Mouse (Mus musculus) testis, postnatal 10 days (tissue): ENCODE data around the gene Grem1.

Experiments used
- DNase-seq: peaks from one replicate; pipeline ENCODE4 v3.0.0; 2021; ENCODE audit warnings: low spot score

The Grem1 gene

GRCm38 (mm10) chr2:113757525-113758310 lies 728 bp downstream of the Grem1 start:
- no peak for DNase-seq

- DNase-seq = no peak
Measured at GRCm38 (mm10) chr2:113756924-113757524, 1.4 kb downstream of the Grem1 start.

DNA sequence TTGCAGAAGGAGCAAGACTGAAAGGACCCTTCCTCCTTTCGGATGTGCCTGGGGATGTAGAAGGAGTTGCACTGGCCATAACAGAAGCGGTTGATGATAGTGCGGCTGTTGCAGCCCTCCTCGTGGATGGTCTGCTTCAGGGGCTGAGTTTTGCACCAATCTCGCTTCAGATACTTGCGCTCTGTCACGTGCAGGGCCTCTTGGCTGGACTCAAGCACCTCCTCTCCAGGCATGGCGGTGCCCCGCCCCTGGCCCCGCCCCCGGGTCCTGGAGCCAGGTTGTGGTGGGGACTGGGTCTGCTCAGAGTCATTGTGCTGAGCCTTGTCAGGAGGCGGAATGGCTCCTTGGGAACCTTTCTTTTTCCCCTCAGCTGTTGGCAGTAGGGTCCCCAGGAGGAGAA lies 8.7 kb downstream of the Grem1 start:
- peak; percentile 42 for DNase-seq

GRCm38 (mm10) chr2:113749309-113749708 lies 9.1 kb downstream of the Grem1 start:
- no peak for DNase-seq

DNA sequence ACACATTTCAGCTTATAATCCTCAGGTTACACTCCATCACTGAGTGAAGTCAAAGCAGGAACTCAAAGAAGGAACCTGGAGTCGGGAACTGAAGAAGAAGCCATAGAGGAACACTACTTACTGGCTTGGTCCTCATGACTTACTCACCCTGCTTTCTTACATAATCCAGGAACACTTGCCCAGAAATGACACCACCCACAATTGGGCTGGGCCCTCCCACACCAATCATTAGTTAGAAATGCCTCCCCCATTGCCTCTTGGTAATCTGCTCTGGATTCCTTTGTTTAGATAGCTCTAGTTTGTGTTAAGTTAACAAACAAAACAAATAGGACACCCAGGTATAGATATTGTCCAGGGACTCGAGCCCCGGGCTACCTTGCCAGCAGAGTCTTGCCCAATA lies 29.9 kb downstream of the Grem1 start:
- DNase-seq = no peak

- no peak for DNase-seq
Measured at GRCm38 (mm10) chr2:113714801-113715200, 43.6 kb downstream of the Grem1 start.

GRCm38 (mm10) chr2:113713406-113713805 lies 45.0 kb downstream of the Grem1 start:
- DNase-seq = no peak

- DNase-seq = no peak
Measured at GRCm38 (mm10) chr2:113707507-113707906, 50.9 kb downstream of the Grem1 start.

DNA sequence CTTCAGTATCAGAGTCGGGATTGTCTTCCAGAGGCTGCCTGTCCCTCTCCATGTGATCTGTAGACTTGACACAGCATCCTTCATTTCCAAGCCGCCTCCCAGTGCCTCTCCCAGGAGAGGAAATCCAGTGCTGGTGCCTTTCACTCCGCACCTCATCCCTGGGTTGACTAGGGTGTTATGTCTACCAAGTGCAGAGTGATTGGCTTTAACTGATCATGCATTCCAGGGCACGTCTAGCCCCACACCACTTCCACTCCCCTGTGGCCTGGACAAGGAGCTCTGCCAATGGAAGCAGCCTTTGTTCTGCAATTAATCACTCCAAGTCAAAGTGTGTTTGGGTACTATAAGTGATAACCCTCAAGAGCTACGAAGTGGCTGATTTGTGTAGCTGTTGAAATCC lies 56.9 kb downstream of the Grem1 start:
- DNase-seq = no peak

- DNase-seq = no peak
Measured at GRCm38 (mm10) chr2:113696647-113697046, 61.8 kb downstream of the Grem1 start.

- no peak for DNase-seq
Measured at GRCm38 (mm10) chr2:113696222-113696621, 62.2 kb downstream of the Grem1 start.
